Mouse (Mus musculus) bone marrow macrophage, adult 2 months (primary cell): Measurements from ENCODE around the gene Pitpnm3.

Experiments
- CTCF ChIP-seq: IDR thresholded peaks from 2 replicates; pipeline ENCODE4 v1.5.1; 2012; ENCODE audit warnings: low read depth, mild to moderate bottlenecking, low read length, moderate library complexity
- POLR2A ChIP-seq: IDR thresholded peaks from 2 replicates; pipeline ENCODE4 v1.6.1; 2012; ENCODE audit warnings: mild to moderate bottlenecking, low read depth, low read length, borderline replicate concordance

DNA sequence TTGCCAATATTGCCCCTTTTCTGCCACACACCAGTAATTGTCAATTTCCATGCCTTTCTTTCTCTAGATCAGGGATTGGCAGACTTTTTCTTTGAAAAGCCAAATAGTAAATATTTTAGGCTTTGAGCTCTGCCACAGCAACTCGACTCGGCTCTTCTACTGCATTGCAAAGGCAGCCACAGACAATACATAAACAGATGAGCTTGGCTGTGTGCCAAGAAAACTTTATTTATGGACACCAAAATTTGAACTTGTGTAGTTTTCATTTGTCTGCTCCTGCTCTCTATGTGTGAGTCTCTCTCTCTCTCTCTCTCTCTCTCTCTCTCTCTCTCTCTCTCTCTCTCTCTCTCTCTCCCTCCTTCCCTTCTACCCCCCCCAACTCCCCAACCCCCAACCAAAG is 80.4 kb downstream of the Pitpnm3 start:
- TF ChIP-seq POLR2A (no peak), CTCF (no peak)
